Mouse (Mus musculus) neural tube, embryonic 15.5 days (tissue): ENCODE data around the gene Slc22a12. TPM values are rescaled to one million over a fixed set of nuclear protein-coding genes. Genes with fewer than 3 reads are reported as not detected.
A peak's percentile ranks its signal among the peaks of the same experiment; 100 is the strongest.

Source experiments
- ATAC-seq: fragments of 200-750 bp; cut with Nextera tagmentation; 2 replicates; pipeline ENCODE4 v1.8.0; 2017; ENCODE audit warnings: mild to moderate bottlenecking, moderate TSS enrichment, moderate library complexity; ENCODE audit not compliant: low FRiP score
- H3K27ac ChIP-seq: fragments of 300-500 bp; sonication (generic); replicated peaks from 2 replicates; pipeline ENCODE4 v1.5.1; 2015; ENCODE audit warnings: mild to moderate bottlenecking, inconsistent platforms
- H3K27me3 ChIP-seq: fragments of 300-500 bp; sonication (generic); replicated peaks from 2 replicates; pipeline ENCODE4 v1.6.1; 2015; ENCODE audit warnings: inconsistent platforms
- H3K36me3 ChIP-seq: fragments of 300-500 bp; sonication (generic); 2 replicates; pipeline ENCODE4 v1.6.1; 2015; ENCODE audit warnings: inconsistent platforms
- H3K4me1 ChIP-seq: fragments of 300-500 bp; sonication (generic); 2 replicates; pipeline ENCODE4 v1.6.1; 2015; ENCODE audit warnings: inconsistent platforms
- H3K4me2 ChIP-seq: fragments of 300-500 bp; sonication (generic); 2 replicates; pipeline ENCODE4 v1.6.1; 2015; ENCODE audit warnings: inconsistent platforms, mild to moderate bottlenecking, moderate library complexity
- H3K4me3 ChIP-seq: fragments of 300-500 bp; sonication (generic); replicated peaks from 2 replicates; pipeline ENCODE4 v1.5.1; 2015; ENCODE audit warnings: mild to moderate bottlenecking, inconsistent platforms
- H3K9ac ChIP-seq: fragments of 300-500 bp; sonication (generic); replicated peaks from 2 replicates; pipeline ENCODE4 v1.6.1; 2015; ENCODE audit warnings: mild to moderate bottlenecking, inconsistent platforms
- H3K9me3 ChIP-seq: fragments of 300-500 bp; sonication (generic); replicated peaks from 2 replicates; pipeline ENCODE4 v1.6.1; 2016; ENCODE audit warnings: inconsistent platforms
- WGBS: fragments of 180-500 bp; shearing (Covaris S2); methylation state at CpG from one replicate; pipeline ENCODE4 v1.1.7; 2015; ENCODE audit warnings: mixed read lengths; 5-methylcytosine and 5-hydroxymethylcytosine counted together
- polyA plus RNA-seq: library from polyadenylated mRNA; unstranded; fragments of >200 nt; fragmentation: Nextera tagmentation; extraction: Ambion mirVana; gene quantifications from 2 replicates; pipeline ENCODE4 v1.2.1, GENCODE M21; 2015

Slc22a12 gene
- polyA plus RNA-seq, 1 experiment from 2014 or later, result 0.14 TPM

GRCm38 (mm10) chr19:6498350-6499131 lies 44.3 kb downstream of the Slc22a12 start:
- 4% methylated on average over 26 of the region's 38 CpGs for WGBS
- Histone ChIP-seq H3K9ac (peak overlapping the region; percentile 98), H3K4me1 (peaks cover 72% of the 10 kb centered on the region)

GRCm38 (mm10) chr19:6497803-6498202 lies 45.0 kb downstream of the Slc22a12 start:
- peak; percentile 10 for ATAC-seq
- H3K27ac ChIP-seq, result peak overlapping the region; percentile 98
- WGBS, result under 1% methylated on average over 39 of the region's 39 CpGs
- H3K36me3 ChIP-seq, result no peaks in the 10 kb centered on the region
- peak overlapping the region; percentile 81 for H3K4me3 ChIP-seq
- peak overlapping the region; percentile 62 for H3K4me2 ChIP-seq
- no peaks in the 10 kb centered on the region for H3K9me3 ChIP-seq
- peaks cover 69% of the 10 kb centered on the region for H3K4me1 ChIP-seq
- no peaks in the 10 kb centered on the region for H3K27me3 ChIP-seq
- H3K9ac ChIP-seq, result peak overlapping the region; percentile 98

More at GRCm38 (mm10) chr19:6498350-6499131, 44.3 kb downstream of the Slc22a12 start:
- ATAC-seq, result no peak; the same call in 1 of the 2 replicates
- Histone ChIP-seq H3K36me3 (no peaks in the 10 kb centered on the region), H3K27me3 (no peaks in the 10 kb centered on the region), H3K4me2 (peak overlapping the region; percentile 62), H3K27ac (peak overlapping the region; percentile 98), H3K9me3 (no peaks in the 10 kb centered on the region), H3K4me3 (peak overlapping the region; percentile 81)

- H3K27ac ChIP-seq, result peak overlapping the region; percentile 98
- H3K36me3 ChIP-seq, result no peaks in the 10 kb centered on the region
- 4% methylated on average over 8 of the region's 39 CpGs for WGBS
- no peaks in the 10 kb centered on the region for H3K9me3 ChIP-seq
- H3K9ac ChIP-seq, result peak overlapping the region; percentile 98
- peak overlapping the region; percentile 62 for H3K4me2 ChIP-seq
- ATAC-seq, result peak; percentile 68
- no peaks in the 10 kb centered on the region for H3K27me3 ChIP-seq
- peak overlapping the region; percentile 81 for H3K4me3 ChIP-seq
- H3K4me1 ChIP-seq, result peaks cover 66% of the 10 kb centered on the region
These were observed 45.6 kb downstream of the Slc22a12 start for GRCm38 (mm10) chr19:6497150-6497801.

- Histone ChIP-seq H3K4me1 (peaks cover 61% of the 10 kb centered on the region), H3K9ac (peak overlapping the region; percentile 48), H3K9me3 (no peaks in the 10 kb centered on the region), H3K27me3 (no peaks in the 10 kb centered on the region), H3K4me2 (peak overlapping the region; percentile 62), H3K36me3 (no peaks in the 10 kb centered on the region), H3K4me3 (peak overlapping the region; percentile 81), H3K27ac (peak overlapping the region; percentile 98)
- peak; percentile 25; the same call in 1 of the 2 replicates for ATAC-seq
- WGBS, result 5% methylated on average over 6 of the region's 6 CpGs
These were observed 46.2 kb downstream of the Slc22a12 start for GRCm38 (mm10) chr19:6496462-6497149.

GRCm38 (mm10) chr19:6495714-6496113 lies 47.1 kb downstream of the Slc22a12 start:
- no peaks in the 10 kb centered on the region for H3K27me3 ChIP-seq
- H3K4me1 ChIP-seq, result peaks cover 52% of the 10 kb centered on the region
- H3K9me3 ChIP-seq, result no peaks in the 10 kb centered on the region
- 0 out of 2 replicates have a peak, but pooled peaks cover 5% of the 10 kb centered on the region for H3K36me3 ChIP-seq
- ATAC-seq, result no peak
- peak overlapping the region; percentile 8; the same call in 1 of the 2 replicates for H3K9ac ChIP-seq
- peak overlapping the region; percentile 98 for H3K27ac ChIP-seq
- H3K4me2 ChIP-seq, result peak overlapping the region; percentile 62
- 31% methylated on average over 8 of the region's 8 CpGs for WGBS
- H3K4me3 ChIP-seq, result no peak overlapping the region

GRCm38 (mm10) chr19:6494504-6495170 lies 48.2 kb downstream of the Slc22a12 start:
- H3K4me3 ChIP-seq, result no peak overlapping the region
- H3K9me3 ChIP-seq, result no peaks in the 10 kb centered on the region
- WGBS, result 71% methylated on average over 18 of the region's 18 CpGs
- no peak for ATAC-seq
- H3K9ac ChIP-seq, result no peak overlapping the region
- no peaks in the 10 kb centered on the region for H3K27me3 ChIP-seq
- H3K4me1 ChIP-seq, result peaks cover 41% of the 10 kb centered on the region
- H3K36me3 ChIP-seq, result 0 out of 2 replicates have a peak, but pooled peaks cover 5% of the 10 kb centered on the region
- peak overlapping the region; percentile 98; the same call in 1 of the 2 replicates for H3K27ac ChIP-seq
- no peak overlapping the region for H3K4me2 ChIP-seq

- no peaks in the 10 kb centered on the region for H3K9me3 ChIP-seq
- H3K4me3 ChIP-seq, result no peak overlapping the region
- WGBS, result 75% methylated on average over 5 of the region's 7 CpGs
- no peak overlapping the region for H3K27ac ChIP-seq
- H3K4me1 ChIP-seq, result peaks cover 39% of the 10 kb centered on the region
- no peaks in the 10 kb centered on the region for H3K27me3 ChIP-seq
- H3K4me2 ChIP-seq, result no peak overlapping the region
- ATAC-seq, result no peak
- H3K36me3 ChIP-seq, result 0 out of 2 replicates have a peak, but pooled peaks cover 5% of the 10 kb centered on the region
- no peak overlapping the region for H3K9ac ChIP-seq
These were observed 48.8 kb downstream of the Slc22a12 start for GRCm38 (mm10) chr19:6494032-6494431.

GRCm38 (mm10) chr19:6493219-6493618 lies 49.6 kb downstream of the Slc22a12 start:
- ATAC-seq, result no peak
- 0 out of 2 replicates have a peak, but pooled peaks cover 5% of the 10 kb centered on the region for H3K36me3 ChIP-seq
- H3K9me3 ChIP-seq, result no peaks in the 10 kb centered on the region
- whole genome bisulfite sequencing, result 84% methylated on average over 7 of the region's 7 CpGs
- H3K4me3 ChIP-seq, result no peak overlapping the region
- no peak overlapping the region for H3K4me2 ChIP-seq
- H3K4me1 ChIP-seq, result peaks cover 43% of the 10 kb centered on the region
- H3K9ac ChIP-seq, result peak overlapping the region; percentile 14; the same call in 1 of the 2 replicates
- no peak overlapping the region for H3K27ac ChIP-seq
- H3K27me3 ChIP-seq, result no peaks in the 10 kb centered on the region

- Histone ChIP-seq H3K36me3 (0 out of 2 replicates have a peak, but pooled peaks cover 5% of the 10 kb centered on the region), H3K4me1 (peaks cover 43% of the 10 kb centered on the region), H3K9me3 (no peaks in the 10 kb centered on the region), H3K27ac (no peak overlapping the region), H3K4me2 (no peak overlapping the region), H3K9ac (peak overlapping the region; percentile 17; the same call in 1 of the 2 replicates), H3K27me3 (no peaks in the 10 kb centered on the region), H3K4me3 (no peak overlapping the region)
- WGBS, result 18% methylated on average over 12 of the region's 12 CpGs
- ATAC-seq, result no peak
These were observed 50.7 kb downstream of the Slc22a12 start for GRCm38 (mm10) chr19:6492124-6492523.

- Histone ChIP-seq H3K9me3 (no peaks in the 10 kb centered on the region), H3K4me3 (no peak overlapping the region), H3K9ac (peak overlapping the region; percentile 17; the same call in 1 of the 2 replicates), H3K4me1 (peaks cover 39% of the 10 kb centered on the region), H3K4me2 (no peak overlapping the region), H3K36me3 (0 out of 2 replicates have a peak, but pooled peaks cover 5% of the 10 kb centered on the region), H3K27ac (no peak overlapping the region), H3K27me3 (no peaks in the 10 kb centered on the region)
- WGBS, result 87% methylated on average over 8 of the region's 8 CpGs
- ATAC-seq, result no peak
These were observed 51.3 kb downstream of the Slc22a12 start for GRCm38 (mm10) chr19:6491538-6491937.

GRCm38 (mm10) chr19:6489030-6489429 lies 53.8 kb downstream of the Slc22a12 start:
- no peak overlapping the region for H3K9ac ChIP-seq
- no peak overlapping the region for H3K4me3 ChIP-seq
- peaks cover 6% of the 10 kb centered on the region; the same call in 1 of the 2 replicates for H3K36me3 ChIP-seq
- H3K4me1 ChIP-seq, result peaks cover 25% of the 10 kb centered on the region
- H3K27me3 ChIP-seq, result no peaks in the 10 kb centered on the region
- 0% methylated on average over 4 of the region's 4 CpGs for WGBS
- ATAC-seq, result peak; percentile 38; the same call in 1 of the 2 replicates
- H3K4me2 ChIP-seq, result no peak overlapping the region
- peak overlapping the region; percentile 28; the same call in 1 of the 2 replicates for H3K27ac ChIP-seq
- H3K9me3 ChIP-seq, result no peaks in the 10 kb centered on the region
